Mouse (Mus musculus): ENCODE results near the gene Rgs5. TPM values are rescaled to one million over a fixed set of nuclear protein-coding genes. Genes with fewer than 3 reads are reported as not detected.

Rgs5 gene
- 0.01 TPM in 1 of 2 replicates, not detected in the other for polyA plus RNA-seq (2012)

- Histone ChIP-seq H3K4me1 (ENCODE audit: control insufficient read depth) (no peaks in the 10 kb centered on the region), H3K27me3 (ENCODE audit: control insufficient read depth) (no peaks in the 10 kb centered on the region), H3K36me3 (ENCODE audit: control insufficient read depth) (no peaks in the 10 kb centered on the region), H3K9me3 (ENCODE audit: control insufficient read depth, low read length) (no peaks in the 10 kb centered on the region), H3K4me3 (replicated peaks) (no peak within 1 kb of the TSS)
- TF ChIP-seq GATA1 (IDR thresholded peaks at IDR 0.05; ENCODE audit: low read length) (no peak), TAL1 (IDR thresholded peaks at IDR 0.05; ENCODE audit: low read length) (no peak)
Measured at GRCm38 (mm10) chr1:169655256-169655655, at the start of gene Rgs5. TSS of gene Rgs5 (plus strand) at chr1:169655501.

GRCm38 (mm10) chr1:169606164-169606563, 49.1 kb upstream of the Rgs5 start:
- Histone ChIP-seq H3K4me3 (replicated peaks) (no peak overlapping the region), H3K27me3 (ENCODE audit: control insufficient read depth) (no peaks in the 10 kb centered on the region), H3K4me1 (ENCODE audit: control insufficient read depth) (no peaks in the 10 kb centered on the region), H3K36me3 (ENCODE audit: control insufficient read depth) (no peaks in the 10 kb centered on the region), H3K9me3 (ENCODE audit: control insufficient read depth, low read length) (no peaks in the 10 kb centered on the region)
- TF ChIP-seq TAL1 (IDR thresholded peaks at IDR 0.05; ENCODE audit: low read length) (no peak), GATA1 (IDR thresholded peaks at IDR 0.05; ENCODE audit: low read length) (no peak)

GRCm38 (mm10) chr1:169629738-169630137, 25.6 kb upstream of the Rgs5 start:
- Histone ChIP-seq H3K27me3 (ENCODE audit: control insufficient read depth) (no peaks in the 10 kb centered on the region), H3K36me3 (ENCODE audit: control insufficient read depth) (no peaks in the 10 kb centered on the region), H3K4me1 (ENCODE audit: control insufficient read depth) (no peaks in the 10 kb centered on the region), H3K9me3 (ENCODE audit: control insufficient read depth, low read length) (no peaks in the 10 kb centered on the region), H3K4me3 (replicated peaks) (no peak overlapping the region)
- TF ChIP-seq TAL1 (IDR thresholded peaks at IDR 0.05; ENCODE audit: low read length), result no peak

GRCm38 (mm10) chr1:169637251-169637750, 18.0 kb upstream of the Rgs5 start:
- TF ChIP-seq GATA1 (IDR thresholded peaks at IDR 0.05; ENCODE audit: low read length) (no peak), TAL1 (IDR thresholded peaks at IDR 0.05; ENCODE audit: low read length) (no peak)
- H3K9me3 ChIP-seq (ENCODE audit: control insufficient read depth, low read length), result no peaks in the 10 kb centered on the region; the same call in 1 of the 2 replicates
- no peaks in the 10 kb centered on the region for H3K36me3 ChIP-seq (ENCODE audit: control insufficient read depth)
- H3K4me1 ChIP-seq (ENCODE audit: control insufficient read depth), result no peaks in the 10 kb centered on the region
- no peaks in the 10 kb centered on the region for H3K27me3 ChIP-seq (ENCODE audit: control insufficient read depth)
- H3K4me3 ChIP-seq (replicated peaks), result no peak overlapping the region

GRCm38 (mm10) chr1:169644884-169645653, 10.2 kb upstream of the Rgs5 start:
- Histone ChIP-seq H3K4me1 (ENCODE audit: control insufficient read depth) (no peaks in the 10 kb centered on the region), H3K36me3 (ENCODE audit: control insufficient read depth) (no peaks in the 10 kb centered on the region), H3K9me3 (ENCODE audit: control insufficient read depth, low read length) (no peaks in the 10 kb centered on the region), H3K27me3 (ENCODE audit: control insufficient read depth) (no peaks in the 10 kb centered on the region), H3K4me3 (replicated peaks) (no peak overlapping the region)
- TF ChIP-seq GATA1 (IDR thresholded peaks at IDR 0.05; ENCODE audit: low read length) (no peak), TAL1 (IDR thresholded peaks at IDR 0.05; ENCODE audit: low read length) (no peak)

- H3K4me1 ChIP-seq (ENCODE audit: control insufficient read depth), result no peaks in the 10 kb centered on the region
- TF ChIP-seq TAL1 (IDR thresholded peaks at IDR 0.05; ENCODE audit: low read length), result no peak
- TF ChIP-seq GATA1 (IDR thresholded peaks at IDR 0.05; ENCODE audit: low read length), result no peak
- no peak overlapping the region for H3K4me3 ChIP-seq (replicated peaks)
- H3K36me3 ChIP-seq (ENCODE audit: control insufficient read depth), result no peaks in the 10 kb centered on the region
- H3K9me3 ChIP-seq (ENCODE audit: control insufficient read depth, low read length), result no peaks in the 10 kb centered on the region
- H3K27me3 ChIP-seq (ENCODE audit: control insufficient read depth), result no peaks in the 10 kb centered on the region
Measured at GRCm38 (mm10) chr1:169659479-169659878, 4.2 kb downstream of the Rgs5 start.

- no peak for TF ChIP-seq TAL1 (IDR thresholded peaks at IDR 0.05; ENCODE audit: low read length)
- TF ChIP-seq GATA1 (IDR thresholded peaks at IDR 0.05; ENCODE audit: low read length), result no peak
- Histone ChIP-seq H3K4me1 (ENCODE audit: control insufficient read depth) (no peaks in the 10 kb centered on the region), H3K4me3 (replicated peaks) (no peak overlapping the region), H3K27me3 (ENCODE audit: control insufficient read depth) (no peaks in the 10 kb centered on the region), H3K36me3 (ENCODE audit: control insufficient read depth) (no peaks in the 10 kb centered on the region), H3K9me3 (ENCODE audit: control insufficient read depth, low read length) (no peaks in the 10 kb centered on the region)
Measured at GRCm38 (mm10) chr1:169667328-169667727, 12.0 kb downstream of the Rgs5 start.

- Histone ChIP-seq H3K9me3 (ENCODE audit: control insufficient read depth, low read length) (no peaks in the 10 kb centered on the region), H3K4me1 (ENCODE audit: control insufficient read depth) (no peaks in the 10 kb centered on the region), H3K4me3 (replicated peaks) (no peak overlapping the region), H3K36me3 (ENCODE audit: control insufficient read depth) (no peaks in the 10 kb centered on the region), H3K27me3 (ENCODE audit: control insufficient read depth) (no peaks in the 10 kb centered on the region)
- TF ChIP-seq TAL1 (IDR thresholded peaks at IDR 0.05; ENCODE audit: low read length), result no peak
- TF ChIP-seq GATA1 (IDR thresholded peaks at IDR 0.05; ENCODE audit: low read length), result no peak
Measured at GRCm38 (mm10) chr1:169670705-169671104, 15.4 kb downstream of the Rgs5 start.

GRCm38 (mm10) chr1:169671801-169672200, 16.5 kb downstream of the Rgs5 start:
- Histone ChIP-seq H3K4me1 (ENCODE audit: control insufficient read depth) (no peaks in the 10 kb centered on the region), H3K9me3 (ENCODE audit: control insufficient read depth, low read length) (no peaks in the 10 kb centered on the region), H3K27me3 (ENCODE audit: control insufficient read depth) (no peaks in the 10 kb centered on the region), H3K36me3 (ENCODE audit: control insufficient read depth) (no peaks in the 10 kb centered on the region), H3K4me3 (replicated peaks) (no peak overlapping the region)
- TF ChIP-seq GATA1 (IDR thresholded peaks at IDR 0.05; ENCODE audit: low read length) (no peak), TAL1 (IDR thresholded peaks at IDR 0.05; ENCODE audit: low read length) (no peak)
